Mouse (Mus musculus): ENCODE measurements around the gene Angptl4.
"Not testable (repeated sequence)": the region's sequence is repeated elsewhere in the genome, so short reads cannot be mapped to it uniquely, and the experiment has no call there.

The Angptl4 gene

DNA sequence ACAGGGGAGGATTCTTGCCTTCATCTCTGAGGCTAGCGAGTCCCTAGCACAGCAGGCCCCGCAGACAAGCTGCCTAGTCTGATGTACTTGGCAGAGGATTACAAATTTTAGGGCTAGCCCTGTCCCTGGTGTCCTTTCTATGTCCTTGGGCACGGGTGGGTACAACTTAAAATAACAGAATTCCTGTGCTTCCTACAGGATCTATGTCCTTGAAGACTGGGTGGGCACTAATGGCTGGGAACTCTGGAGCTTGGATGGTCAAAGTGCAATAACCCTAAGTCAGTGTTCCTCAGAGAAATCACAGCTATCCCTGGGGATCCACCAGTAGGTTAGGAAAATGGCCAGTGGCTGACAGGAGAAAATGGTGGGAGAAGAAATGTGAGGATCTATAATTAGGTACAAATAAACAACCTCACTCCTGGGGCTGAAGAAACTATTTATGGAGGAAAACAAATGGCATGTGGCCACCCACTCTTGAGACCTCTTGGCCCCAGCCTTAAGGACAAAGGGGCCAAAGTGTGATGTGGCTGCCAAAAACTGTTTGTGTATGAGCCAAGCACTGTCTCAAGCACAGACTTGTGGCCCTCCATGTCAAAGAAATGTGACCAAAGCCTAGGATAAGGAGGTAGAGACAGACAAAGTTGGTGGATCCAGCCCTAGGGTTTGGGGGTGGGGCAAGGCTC, 25.4 kb downstream of the Angptl4 start:
- no peak for DNase-seq (ENCODE audit: low read depth, low spot score)

- DNase-seq (ENCODE audit: low read depth, low spot score): no peak
These were observed 26.1 kb downstream of the Angptl4 start for GRCm38 (mm10) chr17:33755418-33756107.

GRCm38 (mm10) chr17:33754656-33755055, 27.0 kb downstream of the Angptl4 start:
- DNase-seq (ENCODE audit: low read depth, low spot score): no peak

DNA sequence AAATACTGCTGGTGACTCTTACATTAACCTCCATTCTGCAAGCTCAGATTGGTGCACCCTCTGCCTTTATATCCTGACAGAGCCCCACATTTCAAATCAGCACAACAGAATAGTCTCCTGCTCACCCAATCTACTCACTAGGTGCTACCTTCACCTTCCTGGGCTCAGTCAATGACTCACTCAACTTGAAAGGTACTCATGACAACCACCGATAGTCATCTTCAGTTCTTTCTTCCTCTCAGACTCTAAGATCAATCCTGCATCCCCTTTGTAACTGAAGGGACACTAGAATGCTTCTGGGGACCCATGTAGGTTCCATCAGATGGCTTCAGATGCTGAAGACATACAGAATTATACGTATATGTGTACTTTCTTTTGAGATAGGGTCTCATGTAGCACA, 29.3 kb downstream of the Angptl4 start:
- no peak for DNase-seq (ENCODE audit: low read depth, low spot score)

DNA sequence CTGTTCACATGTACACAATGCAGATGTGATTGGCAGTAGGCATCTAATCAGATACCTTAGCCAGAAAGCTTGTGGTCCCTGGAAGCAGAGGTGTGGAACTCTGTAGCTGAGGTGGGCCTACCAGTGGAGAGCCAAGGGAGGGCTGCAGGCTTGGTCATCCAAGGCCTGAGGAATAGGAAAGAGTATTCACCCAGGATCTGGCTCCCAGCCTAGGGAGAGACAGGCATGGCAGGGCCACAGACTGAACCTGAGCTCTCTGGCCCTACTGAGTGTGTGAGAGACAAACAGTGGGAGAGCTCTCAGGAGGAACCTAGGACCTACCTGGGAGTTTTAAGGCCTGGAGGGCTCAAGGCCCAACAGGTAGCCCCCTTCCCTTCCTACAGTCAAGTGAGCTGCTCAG, 30.4 kb downstream of the Angptl4 start:
- no peak for DNase-seq (ENCODE audit: low read depth, low spot score)

DNA sequence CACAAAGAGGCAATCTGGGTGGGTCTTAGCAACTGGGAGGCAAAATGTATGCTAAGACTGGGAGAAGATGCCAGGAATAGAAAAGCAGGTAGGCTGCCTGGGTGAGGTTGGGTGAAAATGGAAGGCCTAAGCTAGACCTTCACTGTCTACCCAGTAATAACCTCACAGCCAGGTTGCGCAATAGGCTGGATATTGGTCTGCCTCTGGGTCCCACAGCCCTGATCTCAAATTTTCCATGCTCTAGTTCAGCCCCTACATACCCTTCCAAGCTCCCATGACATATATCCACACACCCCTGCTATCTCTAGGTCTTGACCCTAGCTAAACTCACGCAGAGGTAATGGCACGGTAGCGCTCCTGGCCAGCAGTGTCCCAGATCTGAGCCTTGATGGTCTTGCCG, 32.2 kb downstream of the Angptl4 start:
- no peak for DNase-seq (ENCODE audit: low read depth, low spot score)

GRCm38 (mm10) chr17:33746011-33746410, 35.6 kb downstream of the Angptl4 start:
- DNase-seq (ENCODE audit: low read depth, low spot score): no peak

DNA sequence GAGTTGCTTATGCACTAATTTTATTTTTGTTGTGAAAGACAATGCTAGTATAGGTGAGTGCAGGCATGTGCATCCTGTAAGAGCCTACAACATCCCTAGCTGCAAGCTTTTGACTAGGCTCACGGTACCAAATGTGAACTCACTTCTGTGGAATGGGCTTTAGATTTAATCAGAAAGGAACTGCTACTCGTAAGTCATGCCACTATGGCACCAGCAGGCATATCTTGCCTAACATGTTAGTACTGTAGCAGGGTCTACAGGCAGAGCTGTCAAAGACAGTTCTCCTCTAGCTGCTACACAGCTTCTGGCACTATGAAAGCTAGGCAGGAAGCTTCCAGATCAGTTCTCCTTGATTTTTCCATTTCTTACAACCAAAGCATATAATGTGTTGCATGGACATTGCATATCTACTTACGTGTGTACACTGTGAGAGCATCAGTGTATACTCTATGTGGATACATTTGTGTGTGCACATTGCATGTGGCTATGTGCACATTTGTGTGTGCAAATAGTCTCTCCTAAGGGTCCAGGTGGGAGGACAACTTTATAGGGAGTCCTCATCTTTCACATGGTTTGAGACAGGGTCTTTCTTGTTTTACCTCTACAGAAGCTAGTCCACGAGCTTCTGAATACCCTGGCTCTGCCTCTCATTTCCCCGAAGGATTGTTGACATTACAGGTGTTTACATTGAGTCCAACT, 36.8 kb downstream of the Angptl4 start:
- DNase-seq (ENCODE audit: low read depth, low spot score): no peak

DNA sequence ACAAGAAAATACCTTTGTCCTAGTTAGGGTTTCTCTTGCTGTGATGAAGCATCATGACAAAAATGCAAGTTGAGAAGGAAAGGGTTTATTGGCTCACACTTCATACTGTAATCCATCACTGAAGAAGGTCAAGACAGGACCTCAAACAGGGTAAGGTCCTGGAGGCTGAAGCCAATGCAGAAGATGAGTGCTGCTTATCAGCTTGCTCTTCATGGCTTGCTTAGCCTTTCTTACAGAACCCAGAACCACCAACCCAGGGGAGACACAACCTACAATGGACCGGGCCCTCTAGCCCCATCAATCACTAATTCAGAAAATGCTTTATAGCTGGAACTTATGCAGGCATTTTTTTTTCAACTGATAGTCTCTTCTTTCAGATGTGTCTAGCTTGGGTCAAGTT, 39.2 kb downstream of the Angptl4 start:
- no peak for DNase-seq (ENCODE audit: low read depth, low spot score)

DNA sequence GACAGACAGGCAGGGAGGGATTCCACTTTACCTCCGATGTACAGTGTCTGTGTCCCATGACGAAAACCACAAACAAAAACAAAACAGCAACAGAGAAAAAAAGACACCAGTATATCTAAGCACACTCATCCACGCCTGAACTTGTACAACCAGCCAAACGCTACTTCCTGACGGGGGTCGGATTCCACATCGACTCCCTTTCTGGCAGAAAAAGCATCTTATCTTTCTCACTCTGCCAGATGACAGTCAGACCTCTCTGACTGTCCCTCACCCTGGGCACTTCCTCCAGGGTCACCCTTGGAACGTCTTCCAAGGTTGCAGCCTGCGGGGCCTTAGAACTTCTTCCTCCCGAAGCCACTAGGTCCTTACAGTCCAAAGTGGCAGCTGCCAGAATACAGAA, 48.1 kb downstream of the Angptl4 start:
- not testable (repeated sequence) for DNase-seq (ENCODE audit: low read depth, low spot score)

DNA sequence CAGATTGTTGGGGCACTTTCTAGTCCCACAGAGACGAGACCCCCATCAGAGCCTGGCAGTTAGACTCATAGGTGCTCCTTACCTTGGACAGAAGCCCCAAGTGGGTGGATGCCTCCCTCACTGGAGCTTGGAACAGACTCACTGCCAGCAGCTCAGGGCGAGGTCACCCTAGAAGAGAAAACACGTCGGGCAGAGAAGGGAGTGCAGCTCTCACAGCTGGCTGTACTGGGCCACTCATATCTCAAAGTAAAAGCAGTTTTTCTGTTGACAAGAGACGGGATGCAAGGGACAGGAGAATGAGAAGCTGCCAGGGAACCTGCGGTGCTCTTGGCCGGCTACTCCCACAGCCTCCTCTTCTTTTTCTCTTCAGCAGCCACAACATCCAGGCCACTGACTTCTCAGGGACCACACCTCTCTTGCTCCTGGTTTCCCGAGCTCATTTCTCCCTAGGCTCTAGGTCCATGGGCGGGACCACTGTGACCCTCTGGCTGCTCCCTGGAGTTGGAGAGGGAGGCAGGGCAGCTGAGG, 49.0 kb downstream of the Angptl4 start:
- not testable (repeated sequence) for DNase-seq (ENCODE audit: low read depth, low spot score)

DNA sequence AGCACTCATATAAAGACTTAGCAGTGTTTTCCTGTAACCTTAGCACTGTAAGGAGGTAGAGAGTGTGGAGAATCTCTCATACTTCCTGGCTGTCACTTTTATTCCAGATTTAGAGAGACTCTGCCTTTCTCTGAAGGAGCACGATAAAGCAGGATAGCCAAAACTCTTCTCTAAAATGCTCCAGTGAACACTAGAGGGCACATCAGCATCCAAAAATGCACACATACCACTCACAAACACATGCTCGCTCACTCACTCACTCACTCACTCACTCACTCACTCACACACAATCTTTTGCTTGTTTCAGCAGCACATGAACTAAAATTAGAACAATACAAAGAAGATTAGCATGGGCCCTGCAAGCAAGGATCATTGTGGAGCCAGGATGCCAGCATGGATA, 52.4 kb downstream of the Angptl4 start:
- DNase-seq (ENCODE audit: low read depth, low spot score): no peak

- no peak for DNase-seq (ENCODE audit: low read depth, low spot score)
These were observed 53.2 kb downstream of the Angptl4 start for GRCm38 (mm10) chr17:33728396-33728795.

All from c-Kit-negative CD71-positive TER-119-positive erythroid progenitor cells, embryonic 14.5 days (primary cell).